Mouse (Mus musculus) embryonic facial prominence, embryonic 12.5 days (tissue): ENCODE measurements around the gene Arl6ip6. TPM values are rescaled to one million over a fixed set of nuclear protein-coding genes. Genes with fewer than 3 reads are reported as not detected.

Experiments
- ATAC-seq: fragments of 200-750 bp; cut with Nextera tagmentation; 2 replicates; pipeline ENCODE4 v1.8.0; 2017; ENCODE audit not compliant: insufficient number of reproducible peaks, insufficient read depth, low FRiP score, low TSS enrichment
- H3K27ac ChIP-seq: fragments of 300-500 bp; sonication (generic); 2 replicates; pipeline ENCODE4 v1.5.1; 2016; ENCODE audit warnings: mild to moderate bottlenecking
- H3K27me3 ChIP-seq: fragments of 300-500 bp; sonication (generic); 2 replicates; pipeline ENCODE4 v1.6.1; 2016; ENCODE audit warnings: mild to moderate bottlenecking, moderate library complexity
- H3K36me3 ChIP-seq: fragments of 300-500 bp; sonication (generic); 2 replicates; pipeline ENCODE4 v1.6.1; 2016; ENCODE audit warnings: mild to moderate bottlenecking
- H3K4me1 ChIP-seq: fragments of 300-500 bp; sonication (generic); 2 replicates; pipeline ENCODE4 v1.6.1; 2016
- H3K4me2 ChIP-seq: fragments of 300-500 bp; sonication (generic); replicated peaks from 2 replicates; pipeline ENCODE4 v1.6.1; 2016; ENCODE audit warnings: mild to moderate bottlenecking, moderate library complexity
- H3K4me3 ChIP-seq: fragments of 300-500 bp; sonication (generic); 2 replicates; pipeline ENCODE4 v1.5.1; 2016; ENCODE audit warnings: mild to moderate bottlenecking
- H3K9ac ChIP-seq: fragments of 300-500 bp; sonication (generic); 2 replicates; pipeline ENCODE4 v1.6.1; 2016; ENCODE audit warnings: mild to moderate bottlenecking, moderate library complexity
- H3K9me3 ChIP-seq: fragments of 300-500 bp; sonication (generic); 2 replicates; pipeline ENCODE4 v1.6.1; 2016; ENCODE audit warnings: mild to moderate bottlenecking, moderate library complexity
- WGBS: fragments of 180-500 bp; shearing (Covaris S2); methylation state at CpG from one replicate; pipeline ENCODE4 v1.1.7; 2016; 5-methylcytosine and 5-hydroxymethylcytosine counted together
- polyA plus RNA-seq: library from polyadenylated mRNA; unstranded; fragments of >200 nt; fragmentation: Nextera tagmentation; extraction: Ambion mirVana; gene quantifications from 2 replicates; pipeline ENCODE4 v1.2.1, GENCODE M21; 2016

The Arl6ip6 gene
- polyA plus RNA-seq, 1 experiment from 2014 or later, result 53.3 TPM

GRCm38 (mm10) chr2:53204373-53205274 lies 13.1 kb downstream of the Arl6ip6 start:
- no peak overlapping the region for H3K9ac ChIP-seq
- peaks cover 18% of the 10 kb centered on the region for H3K36me3 ChIP-seq
- H3K4me3 ChIP-seq, result no peak overlapping the region
- no peaks in the 10 kb centered on the region for H3K4me1 ChIP-seq
- no peak overlapping the region for H3K4me2 ChIP-seq
- no peaks in the 10 kb centered on the region for H3K9me3 ChIP-seq
- H3K27ac ChIP-seq, result no peak overlapping the region
- no peak for ATAC-seq
- WGBS, result 74% methylated on average over 5 of the region's 5 CpGs
- H3K27me3 ChIP-seq, result no peaks in the 10 kb centered on the region

DNA sequence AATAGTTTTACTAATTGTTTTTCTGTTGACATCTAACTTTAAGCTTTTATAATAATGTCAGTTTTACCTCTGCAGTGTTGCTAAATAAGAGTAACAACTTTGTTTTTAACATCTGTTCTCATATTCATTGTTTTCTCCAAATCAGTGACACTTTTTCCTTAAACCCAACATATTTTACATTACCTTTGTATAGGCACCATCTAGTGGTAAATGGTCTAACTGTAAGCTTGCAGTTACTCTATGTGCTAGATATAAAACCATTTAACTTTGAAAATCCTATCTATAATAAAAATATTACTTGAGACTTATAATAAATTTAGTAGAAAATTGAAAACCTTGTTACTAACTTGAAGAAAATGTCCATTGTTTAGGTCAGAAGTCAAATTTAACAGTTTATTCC lies 15.2 kb downstream of the Arl6ip6 start:
- H3K4me1 ChIP-seq, result no peaks in the 10 kb centered on the region
- H3K27ac ChIP-seq, result no peak overlapping the region
- no peaks in the 10 kb centered on the region for H3K27me3 ChIP-seq
- H3K4me3 ChIP-seq, result no peak overlapping the region
- H3K9me3 ChIP-seq, result no peaks in the 10 kb centered on the region
- H3K9ac ChIP-seq, result no peak overlapping the region
- peaks cover 25% of the 10 kb centered on the region for H3K36me3 ChIP-seq
- no peak overlapping the region for H3K4me2 ChIP-seq
- no peak for ATAC-seq

GRCm38 (mm10) chr2:53213493-53213892 lies 22.0 kb downstream of the Arl6ip6 start:
- no peak overlapping the region for H3K27ac ChIP-seq
- no peaks in the 10 kb centered on the region for H3K27me3 ChIP-seq
- H3K9ac ChIP-seq, result no peak overlapping the region
- no peaks in the 10 kb centered on the region for H3K9me3 ChIP-seq
- no peak for ATAC-seq
- no peak overlapping the region for H3K4me2 ChIP-seq
- H3K4me1 ChIP-seq, result no peaks in the 10 kb centered on the region
- H3K36me3 ChIP-seq, result peaks cover 43% of the 10 kb centered on the region
- H3K4me3 ChIP-seq, result no peak overlapping the region
- WGBS, result 97% methylated on average over 1 of the region's 1 CpGs

DNA sequence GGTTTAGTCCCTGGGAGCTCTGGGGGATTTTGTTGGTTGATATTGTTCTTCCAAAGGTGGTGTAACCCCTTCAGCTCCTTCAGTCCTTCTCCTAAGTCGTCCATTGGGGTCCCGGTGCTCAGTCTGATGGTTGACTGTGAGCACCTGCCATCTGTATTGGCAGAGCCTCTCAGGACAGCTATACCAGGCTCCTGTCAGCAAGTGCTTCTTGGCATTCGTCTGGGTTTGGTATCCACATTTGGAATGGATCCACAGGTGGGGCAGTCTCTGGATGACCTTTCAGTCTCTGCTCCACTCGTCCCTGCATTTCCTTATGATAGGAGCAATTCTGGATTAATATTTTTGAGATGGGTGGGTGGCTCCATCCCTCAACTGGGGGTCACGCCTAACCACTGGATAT lies 30.7 kb downstream of the Arl6ip6 start:
- Histone ChIP-seq H3K9me3 (0 out of 2 replicates have a peak, but pooled peaks cover 4% of the 10 kb centered on the region), H3K27me3 (no peaks in the 10 kb centered on the region), H3K9ac (no peak overlapping the region), H3K4me2 (no peak overlapping the region), H3K27ac (no peak overlapping the region), H3K4me1 (no peaks in the 10 kb centered on the region), H3K36me3 (peaks cover 14% of the 10 kb centered on the region), H3K4me3 (no peak overlapping the region)
- ATAC-seq, result no peak
- 91% methylated on average over 5 of the region's 5 CpGs for WGBS

DNA sequence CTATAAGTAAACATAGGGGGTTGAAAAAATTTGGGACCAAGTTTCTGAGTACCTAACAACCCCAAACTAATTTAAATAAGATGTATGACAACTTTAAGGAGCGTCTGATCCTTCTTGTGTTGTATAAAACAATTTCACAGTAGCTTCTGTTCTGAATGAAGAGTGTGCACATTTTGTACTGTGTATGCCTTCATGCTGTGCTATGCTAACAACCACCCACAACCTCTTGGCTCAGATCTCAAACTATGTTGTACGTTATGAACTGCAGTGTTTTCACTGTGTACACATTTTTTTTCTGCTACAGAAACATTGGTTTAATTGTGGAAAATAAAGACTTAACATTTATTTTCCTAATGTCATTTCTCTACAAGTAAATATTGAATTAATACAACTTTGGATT lies 65.5 kb downstream of the Arl6ip6 start:
- Histone ChIP-seq H3K4me1 (no peaks in the 10 kb centered on the region), H3K4me2 (no peak overlapping the region), H3K9ac (no peak overlapping the region), H3K4me3 (no peak overlapping the region), H3K27ac (no peak overlapping the region), H3K27me3 (no peaks in the 10 kb centered on the region), H3K36me3 (no peaks in the 10 kb centered on the region), H3K9me3 (no peaks in the 10 kb centered on the region)
- 68% methylated on average over 2 of the region's 2 CpGs for WGBS
- ATAC-seq, result no peak

Other genes with a start within 250 kb of the Arl6ip6 start
- gene Prpf40a, start 442 bp upstream of the Arl6ip6 start, polyA plus RNA-seq, result 148 and 155 TPM in 2 replicates